Mouse (Mus musculus): ENCODE data around the gene Tbx5. TPM values are rescaled to one million over a fixed set of nuclear protein-coding genes. Genes with fewer than 3 reads are reported as not detected.

Tbx5 gene
- polyA plus RNA-seq, 1 experiment from 2014 or later, result not detected

DNA sequence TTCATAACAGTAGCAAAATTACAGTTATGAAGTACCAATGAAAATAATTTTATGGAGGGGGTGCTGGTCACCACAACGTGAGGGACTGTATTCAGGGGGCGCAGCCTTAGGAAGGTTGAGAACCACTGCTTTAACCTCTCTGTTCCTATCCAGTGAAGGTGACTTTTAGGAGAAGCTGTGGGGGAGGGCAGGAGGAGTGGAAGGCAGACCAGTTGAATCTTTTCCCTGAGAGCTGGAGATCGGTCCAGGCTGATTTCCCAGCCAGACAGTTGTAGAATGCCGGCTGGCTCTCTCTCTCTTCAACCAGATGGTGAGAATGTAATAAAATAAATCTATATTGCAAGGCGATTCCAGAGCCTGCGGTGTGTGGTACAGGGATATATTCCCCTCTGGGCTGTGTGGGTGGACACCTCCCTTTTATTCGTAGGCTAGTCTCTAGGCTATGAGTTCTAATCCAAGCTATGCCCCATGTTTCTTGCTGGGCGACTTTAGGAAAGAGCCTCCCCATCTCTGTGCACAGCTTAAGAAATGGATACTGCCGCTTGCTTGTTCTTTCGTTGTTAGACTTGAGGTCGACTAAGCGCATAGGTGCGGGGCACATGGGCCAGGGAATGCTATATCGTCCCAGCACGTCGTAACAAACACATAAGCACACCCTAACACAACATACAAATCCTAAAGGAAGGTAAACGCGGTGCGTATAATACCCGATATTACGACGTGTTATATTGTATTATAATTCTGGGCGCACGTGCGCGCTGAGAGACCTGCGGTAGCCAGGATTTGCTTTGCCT is 29.7 kb upstream of the Tbx5 start:
- ATAC-seq, result no peak
- 1% methylated on average over 27 of the region's 27 CpGs for WGBS
- no peaks in the 10 kb centered on the region for H3K4me1 ChIP-seq (replicated peaks)
- no peaks in the 10 kb centered on the region for H3K36me3 ChIP-seq
- H3K4me3 ChIP-seq (replicated peaks), result no peak overlapping the region
- no peaks in the 10 kb centered on the region for H3K9me3 ChIP-seq
- no peak overlapping the region for H3K27ac ChIP-seq
- peaks cover 100% of the 10 kb centered on the region for H3K27me3 ChIP-seq
- H3K4me2 ChIP-seq (replicated peaks), result no peak overlapping the region
- no peak overlapping the region for H3K9ac ChIP-seq (replicated peaks)

DNA sequence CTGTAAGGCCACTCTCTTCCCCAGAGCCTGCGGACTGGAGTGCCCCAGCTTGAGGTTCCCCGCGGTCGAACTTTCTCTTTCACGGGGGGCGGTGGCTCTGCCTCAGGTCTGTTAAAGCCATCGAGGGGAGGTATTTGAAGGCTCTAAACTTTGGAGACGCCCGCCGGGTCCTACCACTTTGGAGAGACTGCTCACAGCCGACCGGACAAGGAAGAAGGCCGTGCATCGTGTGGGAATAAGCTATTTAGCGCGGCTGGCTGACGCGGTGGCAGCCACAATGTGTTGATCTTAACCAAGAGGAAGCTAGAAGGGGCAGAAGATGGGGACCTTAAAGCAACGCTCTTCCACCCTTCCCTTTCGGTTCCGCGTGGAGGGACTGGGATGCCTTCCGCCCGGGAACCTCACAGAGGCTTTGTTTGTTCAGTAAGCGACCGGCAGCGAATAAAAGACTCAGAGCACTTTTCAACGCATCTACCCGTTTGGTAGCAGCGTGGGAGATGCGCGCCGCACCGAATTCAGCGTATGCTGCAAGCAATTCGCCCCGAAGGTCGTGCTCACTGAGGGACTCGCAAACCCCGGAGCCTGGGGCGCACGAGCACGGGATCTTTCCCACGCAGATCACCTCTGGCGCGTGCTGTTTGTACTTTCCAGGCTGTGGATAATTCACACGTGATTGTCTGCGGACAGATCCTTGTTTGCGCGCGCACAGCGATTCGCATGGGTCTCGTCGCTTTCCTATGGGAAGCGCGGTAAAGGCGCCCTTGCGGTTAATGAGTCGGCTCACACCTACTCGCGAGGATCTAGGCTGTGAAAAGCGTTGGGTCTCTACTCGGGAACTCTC is 28.8 kb upstream of the Tbx5 start:
- no peak for ATAC-seq
- Histone ChIP-seq H3K9me3 (no peaks in the 10 kb centered on the region), H3K36me3 (no peaks in the 10 kb centered on the region), H3K9ac (replicated peaks) (no peak overlapping the region), H3K4me2 (replicated peaks) (no peak overlapping the region), H3K27ac (no peak overlapping the region), H3K4me1 (replicated peaks) (no peaks in the 10 kb centered on the region), H3K27me3 (peaks cover 100% of the 10 kb centered on the region), H3K4me3 (replicated peaks) (no peak overlapping the region)
- under 1% methylated on average over 64 of the region's 64 CpGs for WGBS

DNA sequence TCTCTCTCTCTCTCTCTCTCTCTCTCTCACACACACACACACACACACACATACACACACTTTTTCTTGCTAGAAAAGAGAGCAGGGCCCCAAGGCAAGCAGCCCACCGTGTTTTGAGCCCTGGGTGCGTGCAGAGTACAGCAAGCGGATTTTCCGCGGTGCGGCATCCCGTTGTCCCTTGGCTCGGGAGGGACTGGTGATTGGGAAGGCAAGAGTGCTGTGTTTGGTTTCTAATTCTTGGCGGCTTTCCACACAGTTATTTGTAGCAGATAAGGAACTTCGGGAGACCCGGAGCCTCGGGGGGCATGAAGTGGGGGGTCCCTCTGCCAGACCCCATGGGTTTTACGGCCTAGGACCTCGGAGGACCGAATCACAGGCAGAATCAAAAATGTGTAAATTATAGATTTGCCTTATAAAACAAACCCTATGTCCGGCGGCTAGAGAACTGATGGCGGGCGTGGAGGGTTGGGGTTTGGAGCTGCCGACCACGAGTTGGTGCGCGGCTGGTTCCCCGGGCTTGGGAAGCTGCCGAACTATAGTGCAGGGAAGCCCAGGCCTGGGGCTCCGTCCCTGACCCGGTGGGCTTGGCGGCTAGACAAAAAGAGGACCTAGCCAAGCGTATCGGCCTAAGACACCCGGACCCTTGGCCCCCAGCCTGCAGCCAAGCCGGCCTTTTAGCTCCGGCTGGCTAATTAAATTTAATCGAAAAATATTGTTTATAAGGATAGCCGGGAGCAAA is 28.0 kb upstream of the Tbx5 start:
- Histone ChIP-seq H3K27ac (no peak overlapping the region), H3K4me3 (replicated peaks) (no peak overlapping the region), H3K27me3 (peaks cover 100% of the 10 kb centered on the region), H3K36me3 (no peaks in the 10 kb centered on the region), H3K9ac (replicated peaks) (no peak overlapping the region), H3K9me3 (no peaks in the 10 kb centered on the region; the same call in 1 of the 2 replicates), H3K4me2 (replicated peaks) (no peak overlapping the region), H3K4me1 (replicated peaks) (no peaks in the 10 kb centered on the region)
- under 1% methylated on average over 35 of the region's 35 CpGs for WGBS
- no peak for ATAC-seq

DNA sequence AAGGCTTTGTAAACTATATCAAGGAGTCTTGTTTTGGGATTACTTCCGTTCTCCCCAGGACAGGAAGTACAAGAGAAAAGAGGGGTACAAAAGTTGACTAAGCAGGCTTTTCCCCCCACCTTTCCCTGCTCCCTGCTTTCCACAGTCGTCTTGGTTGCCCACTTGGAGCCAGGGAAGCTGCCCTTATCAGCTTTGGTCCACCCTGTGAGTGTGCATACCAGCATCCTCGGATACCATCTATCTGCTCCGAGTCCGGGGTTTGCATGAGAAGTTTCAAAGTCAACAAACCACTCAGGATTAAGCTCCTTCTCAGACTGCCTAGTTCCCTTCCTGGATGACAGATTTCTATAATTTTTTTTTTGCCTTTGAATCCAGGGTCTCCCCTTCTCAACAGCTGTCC is 26.8 kb upstream of the Tbx5 start:
- WGBS, result under 1% methylated on average over 5 of the region's 5 CpGs
- Histone ChIP-seq H3K27ac (no peak overlapping the region), H3K36me3 (no peaks in the 10 kb centered on the region), H3K4me1 (replicated peaks) (no peaks in the 10 kb centered on the region), H3K4me3 (replicated peaks) (no peak overlapping the region), H3K9ac (replicated peaks) (no peak overlapping the region), H3K27me3 (peaks cover 100% of the 10 kb centered on the region), H3K9me3 (no peaks in the 10 kb centered on the region; the same call in 1 of the 2 replicates), H3K4me2 (replicated peaks) (no peak overlapping the region)
- ATAC-seq, result no peak

DNA sequence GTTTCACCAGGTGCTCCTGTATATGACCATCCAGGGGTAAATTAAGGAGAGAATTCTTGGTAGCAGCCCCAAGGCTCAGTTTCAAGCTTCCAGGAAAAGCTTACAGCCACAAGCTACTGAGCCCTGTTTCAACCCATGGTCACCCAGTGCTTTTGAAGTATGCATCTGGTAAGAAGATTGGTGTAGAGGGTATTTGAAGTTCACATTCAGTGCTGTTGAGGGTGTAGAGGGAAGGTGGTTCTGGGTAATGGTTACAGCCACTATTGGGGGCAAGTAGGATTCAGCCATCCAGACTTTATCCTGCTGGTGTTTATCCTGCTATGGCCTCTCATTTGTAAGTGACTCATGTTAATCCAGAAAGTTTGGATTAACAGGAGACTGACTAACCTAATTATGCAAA is 26.0 kb upstream of the Tbx5 start:
- Histone ChIP-seq H3K4me2 (replicated peaks) (no peak overlapping the region), H3K4me1 (replicated peaks) (no peaks in the 10 kb centered on the region), H3K36me3 (no peaks in the 10 kb centered on the region), H3K4me3 (replicated peaks) (no peak overlapping the region), H3K9me3 (no peaks in the 10 kb centered on the region; the same call in 1 of the 2 replicates), H3K9ac (replicated peaks) (no peak overlapping the region), H3K27me3 (peaks cover 100% of the 10 kb centered on the region), H3K27ac (no peak overlapping the region)
- no peak for ATAC-seq

DNA sequence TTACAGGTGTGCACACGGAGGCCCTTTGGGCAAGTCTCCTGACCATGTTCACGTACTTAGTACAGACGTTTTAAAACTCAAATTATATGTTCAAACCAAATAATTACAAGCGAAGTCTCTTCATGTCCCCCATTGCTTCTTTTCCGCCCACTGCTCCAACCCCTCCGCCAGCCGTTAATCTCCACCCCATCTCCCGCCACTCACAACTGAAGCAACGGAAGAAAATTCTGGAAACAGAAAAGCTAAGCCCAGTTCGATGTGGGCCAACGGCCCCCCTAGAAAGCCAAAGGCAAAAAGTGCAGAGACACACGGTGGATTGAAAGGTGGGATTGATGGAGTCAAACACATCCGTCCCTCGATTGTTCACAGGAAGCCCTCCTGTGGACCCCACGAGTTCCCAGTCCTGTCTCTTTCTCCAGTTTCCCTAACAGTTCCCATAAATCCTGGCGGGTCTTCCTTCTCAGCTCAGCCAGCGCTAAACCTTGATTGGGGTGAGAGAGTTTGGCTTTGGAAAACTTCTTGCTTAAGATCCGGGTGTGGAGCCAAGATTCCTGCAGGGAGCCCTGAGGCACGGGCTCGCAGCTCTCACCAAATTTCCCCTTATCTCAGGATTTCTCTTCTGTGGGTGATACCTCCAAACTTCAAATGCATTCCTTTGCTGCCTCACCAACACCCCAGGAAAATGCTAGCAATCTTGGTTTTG is 24.8 kb upstream of the Tbx5 start:
- Histone ChIP-seq H3K27ac (no peak overlapping the region), H3K4me3 (replicated peaks) (no peak overlapping the region), H3K9ac (replicated peaks) (no peak overlapping the region), H3K36me3 (no peaks in the 10 kb centered on the region), H3K4me1 (replicated peaks) (no peaks in the 10 kb centered on the region), H3K4me2 (replicated peaks) (no peak overlapping the region), H3K9me3 (no peaks in the 10 kb centered on the region; the same call in 1 of the 2 replicates), H3K27me3 (peaks cover 98% of the 10 kb centered on the region)
- 1% methylated on average over 20 of the region's 20 CpGs for WGBS
- ATAC-seq, result no peak

DNA sequence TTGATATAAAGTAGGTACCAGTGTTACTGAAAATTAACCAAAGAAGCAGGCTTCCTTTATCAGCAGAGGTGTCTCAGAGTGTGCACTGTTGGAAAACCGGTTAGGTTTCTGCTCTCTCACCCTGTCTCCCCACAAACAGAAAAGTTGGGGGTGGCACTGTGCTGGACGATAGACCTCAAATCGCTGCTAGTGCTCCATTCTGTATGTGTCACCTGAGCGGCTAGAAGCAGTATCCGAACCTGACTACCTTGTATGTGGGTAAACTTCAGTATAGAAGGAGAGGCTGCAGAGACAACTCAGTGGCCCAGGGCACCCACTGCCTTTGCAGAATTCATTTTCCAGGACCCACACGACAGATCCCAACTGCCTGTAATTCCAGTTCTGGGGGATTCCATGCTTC is 23.8 kb upstream of the Tbx5 start:
- no peak overlapping the region for H3K4me3 ChIP-seq (replicated peaks)
- no peaks in the 10 kb centered on the region; the same call in 1 of the 2 replicates for H3K9me3 ChIP-seq
- no peak overlapping the region for H3K27ac ChIP-seq
- WGBS, result 40% methylated on average over 6 of the region's 6 CpGs
- H3K36me3 ChIP-seq, result no peaks in the 10 kb centered on the region
- ATAC-seq, result no peak
- H3K27me3 ChIP-seq, result peaks cover 97% of the 10 kb centered on the region
- no peak overlapping the region for H3K9ac ChIP-seq (replicated peaks)
- no peak overlapping the region for H3K4me2 ChIP-seq (replicated peaks)
- no peaks in the 10 kb centered on the region for H3K4me1 ChIP-seq (replicated peaks)

DNA sequence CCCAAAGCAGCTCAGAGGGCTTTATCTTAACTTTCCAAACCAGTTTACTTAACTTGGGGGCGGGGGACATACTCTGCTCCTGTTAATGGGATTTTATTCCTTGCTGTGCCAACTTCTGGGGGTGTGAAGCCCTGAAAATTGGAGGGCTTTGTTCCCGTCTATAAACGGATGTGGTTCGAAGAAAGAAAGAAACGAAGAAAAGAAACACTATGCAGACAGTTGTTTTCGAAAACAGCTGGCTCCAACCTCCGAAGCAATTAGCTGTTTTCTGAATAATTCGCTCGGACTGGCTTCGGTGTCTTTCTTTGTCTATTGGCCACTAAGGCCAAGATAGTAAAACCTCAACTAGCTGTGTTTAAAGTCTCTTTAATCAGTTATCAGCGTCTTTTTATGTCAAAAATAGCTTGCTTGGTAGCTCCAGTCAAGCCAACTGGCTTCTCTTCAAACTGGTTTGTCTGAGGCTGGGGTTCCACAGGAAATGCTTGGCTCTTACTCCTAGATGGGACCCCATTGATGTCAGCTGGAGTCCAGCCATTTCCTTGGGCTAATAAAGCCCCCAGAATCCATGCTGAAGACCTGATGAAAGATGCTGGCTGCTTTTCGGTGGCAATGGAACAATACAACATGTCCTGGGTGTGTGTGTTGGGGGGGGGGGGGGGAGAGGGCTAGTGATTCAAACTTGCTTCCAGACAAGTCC is 21.3 kb upstream of the Tbx5 start:
- no peak for ATAC-seq
- Histone ChIP-seq H3K4me2 (replicated peaks) (no peak overlapping the region), H3K27me3 (peaks cover 81% of the 10 kb centered on the region), H3K4me3 (replicated peaks) (no peak overlapping the region), H3K36me3 (no peaks in the 10 kb centered on the region), H3K9me3 (peaks cover 4% of the 10 kb centered on the region; the same call in 1 of the 2 replicates), H3K9ac (replicated peaks) (no peak overlapping the region), H3K27ac (no peak overlapping the region), H3K4me1 (replicated peaks) (no peaks in the 10 kb centered on the region)
- 63% methylated on average over 12 of the region's 12 CpGs for WGBS

DNA sequence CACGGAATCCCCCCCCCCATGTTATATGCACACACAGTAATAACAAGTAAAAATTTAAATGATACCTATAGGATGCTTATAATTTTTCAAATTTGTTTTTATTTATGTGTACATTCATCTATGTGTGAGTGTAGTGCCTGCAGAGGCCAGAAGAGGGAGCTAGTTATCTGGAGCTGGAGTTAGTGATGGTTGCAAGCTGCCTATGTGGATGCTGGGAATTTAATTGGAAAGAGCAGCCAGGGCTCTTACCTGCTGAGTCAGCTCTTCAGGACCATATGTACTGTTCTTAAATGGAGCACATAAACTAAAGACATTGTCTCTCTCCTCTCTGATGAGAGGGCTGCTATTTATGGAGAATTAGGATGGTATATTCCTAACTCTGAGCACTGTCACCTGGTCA is 17.2 kb upstream of the Tbx5 start:
- H3K27me3 ChIP-seq, result peaks cover 66% of the 10 kb centered on the region
- H3K4me3 ChIP-seq (replicated peaks), result no peak overlapping the region
- H3K9ac ChIP-seq (replicated peaks), result no peak overlapping the region
- H3K9me3 ChIP-seq, result 0 out of 2 replicates have a peak, but pooled peaks cover 4% of the 10 kb centered on the region
- 58% methylated on average over 1 of the region's 1 CpGs for WGBS
- H3K4me2 ChIP-seq (replicated peaks), result no peak overlapping the region
- no peak for ATAC-seq
- H3K27ac ChIP-seq, result no peak overlapping the region
- no peaks in the 10 kb centered on the region for H3K4me1 ChIP-seq (replicated peaks)
- H3K36me3 ChIP-seq, result no peaks in the 10 kb centered on the region

DNA sequence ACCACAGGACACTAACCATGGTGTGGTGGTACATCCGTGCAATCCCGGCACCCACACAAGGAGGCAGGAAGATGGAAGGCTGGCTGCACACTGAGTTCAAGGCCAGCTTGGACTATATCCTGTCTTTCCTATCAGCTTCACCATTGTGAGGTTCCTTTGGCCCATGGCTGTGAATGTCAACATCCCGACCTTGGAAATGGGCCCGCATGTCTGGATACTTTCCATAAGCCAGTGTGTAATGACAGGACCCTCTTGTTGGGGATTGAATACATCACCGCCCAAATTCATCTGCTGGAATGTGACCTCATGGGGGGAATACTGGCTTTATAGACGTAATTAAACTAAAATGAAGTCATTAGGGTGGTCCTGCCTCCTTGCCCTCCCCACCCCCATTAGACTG is 12.0 kb upstream of the Tbx5 start:
- Histone ChIP-seq H3K27me3 (peaks cover 77% of the 10 kb centered on the region), H3K4me3 (replicated peaks) (no peak overlapping the region), H3K36me3 (no peaks in the 10 kb centered on the region), H3K4me2 (replicated peaks) (no peak overlapping the region), H3K9ac (replicated peaks) (no peak overlapping the region), H3K4me1 (replicated peaks) (no peaks in the 10 kb centered on the region), H3K9me3 (0 out of 2 replicates have a peak, but pooled peaks cover under 1% of the 10 kb centered on the region), H3K27ac (no peak overlapping the region)
- no peak for ATAC-seq
- 85% methylated on average over 6 of the region's 6 CpGs for WGBS

DNA sequence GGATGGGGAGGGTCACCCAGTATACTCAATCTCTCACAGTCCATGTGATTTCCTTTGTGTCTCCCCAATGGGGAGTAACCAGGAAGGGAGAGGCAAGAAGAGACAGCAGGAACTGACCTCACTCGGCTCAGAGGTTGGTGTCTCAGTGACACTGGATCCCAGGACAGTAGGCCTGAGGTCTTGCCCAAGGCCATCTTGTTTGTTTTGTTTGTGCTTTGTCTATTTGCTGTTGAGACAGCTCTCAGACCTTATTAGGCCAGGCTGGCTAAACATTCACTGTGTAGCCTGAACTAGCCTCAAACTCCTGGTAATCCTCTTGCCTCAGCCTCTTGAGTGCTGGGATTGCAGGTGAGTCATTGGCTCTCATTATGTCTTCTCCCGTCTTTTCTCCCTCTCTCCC is 11.0 kb upstream of the Tbx5 start:
- Histone ChIP-seq H3K9ac (replicated peaks) (no peak overlapping the region), H3K27me3 (peaks cover 82% of the 10 kb centered on the region), H3K27ac (no peak overlapping the region), H3K4me1 (replicated peaks) (no peaks in the 10 kb centered on the region), H3K4me2 (replicated peaks) (no peak overlapping the region), H3K36me3 (no peaks in the 10 kb centered on the region), H3K4me3 (replicated peaks) (no peak overlapping the region), H3K9me3 (no peaks in the 10 kb centered on the region)
- 51% methylated on average over 2 of the region's 2 CpGs for WGBS
- ATAC-seq, result no peak

All from midbrain, embryonic 13.5 days (tissue).